Mouse (Mus musculus): ENCODE data around the gene Wdfy1.

Gene Wdfy1

GRCm38 (mm10) chr1:79760656-79761055 lies 15.3 kb downstream of the Wdfy1 start:
- DNase-seq, result peak; percentile 61

DNA sequence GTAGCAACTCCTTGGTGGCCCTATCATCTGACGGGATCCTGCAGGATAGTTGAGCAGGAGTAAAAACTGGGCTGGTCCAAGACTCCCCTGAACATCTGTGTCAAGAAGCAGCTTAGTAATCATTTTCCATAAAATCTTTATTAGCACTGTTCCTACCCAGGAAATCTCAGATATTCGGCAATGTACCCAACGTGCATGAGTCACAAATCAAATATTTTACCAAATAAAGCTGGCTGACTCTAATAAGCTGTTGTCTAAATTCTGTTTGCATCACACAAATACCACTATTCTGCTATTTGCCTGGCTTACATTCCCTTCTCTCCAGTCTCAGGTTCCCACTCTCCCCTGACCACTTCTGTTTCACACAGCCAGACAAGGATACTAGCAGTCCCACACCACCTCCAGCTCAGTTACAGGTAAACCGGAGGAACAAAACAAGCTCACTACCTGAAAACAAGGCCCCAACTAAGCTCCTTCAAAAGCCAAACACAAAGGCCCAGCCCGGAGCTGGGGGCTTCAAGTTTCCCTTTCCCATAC lies 16.4 kb downstream of the Wdfy1 start:
- no peak for DNase-seq

GRCm38 (mm10) chr1:79759006-79759405 lies 16.9 kb downstream of the Wdfy1 start:
- no peak for DNase-seq

- no peak for DNase-seq
These were observed 18.3 kb downstream of the Wdfy1 start for GRCm38 (mm10) chr1:79757597-79757996.

GRCm38 (mm10) chr1:79757161-79757560 lies 18.8 kb downstream of the Wdfy1 start:
- no peak for DNase-seq

GRCm38 (mm10) chr1:79756417-79756816 lies 19.5 kb downstream of the Wdfy1 start:
- DNase-seq, result no peak

- DNase-seq, result no peak
These were observed 20.6 kb downstream of the Wdfy1 start for GRCm38 (mm10) chr1:79755376-79755775.

DNA sequence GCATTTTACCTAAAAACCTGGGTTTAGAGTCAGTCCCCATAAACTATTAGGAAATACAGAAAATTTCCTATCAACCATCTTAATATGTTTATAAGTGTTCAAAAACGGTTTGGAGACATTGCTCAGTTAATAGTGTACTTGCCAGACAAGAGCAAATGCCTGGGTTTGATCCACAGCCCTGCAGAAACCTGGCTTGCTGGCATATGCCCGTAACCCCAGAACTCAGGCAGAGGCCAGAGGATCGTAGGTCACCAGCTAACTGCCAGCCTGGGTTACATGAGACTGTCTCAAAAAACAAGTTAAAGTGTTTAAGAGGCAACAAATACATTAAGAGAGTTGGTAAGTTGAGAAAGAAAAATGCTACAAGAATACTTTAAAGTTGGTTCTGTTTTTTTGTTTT lies 21.0 kb downstream of the Wdfy1 start:
- no peak for DNase-seq

- DNase-seq, result no peak
These were observed 22.5 kb downstream of the Wdfy1 start for GRCm38 (mm10) chr1:79753456-79753855.

DNA sequence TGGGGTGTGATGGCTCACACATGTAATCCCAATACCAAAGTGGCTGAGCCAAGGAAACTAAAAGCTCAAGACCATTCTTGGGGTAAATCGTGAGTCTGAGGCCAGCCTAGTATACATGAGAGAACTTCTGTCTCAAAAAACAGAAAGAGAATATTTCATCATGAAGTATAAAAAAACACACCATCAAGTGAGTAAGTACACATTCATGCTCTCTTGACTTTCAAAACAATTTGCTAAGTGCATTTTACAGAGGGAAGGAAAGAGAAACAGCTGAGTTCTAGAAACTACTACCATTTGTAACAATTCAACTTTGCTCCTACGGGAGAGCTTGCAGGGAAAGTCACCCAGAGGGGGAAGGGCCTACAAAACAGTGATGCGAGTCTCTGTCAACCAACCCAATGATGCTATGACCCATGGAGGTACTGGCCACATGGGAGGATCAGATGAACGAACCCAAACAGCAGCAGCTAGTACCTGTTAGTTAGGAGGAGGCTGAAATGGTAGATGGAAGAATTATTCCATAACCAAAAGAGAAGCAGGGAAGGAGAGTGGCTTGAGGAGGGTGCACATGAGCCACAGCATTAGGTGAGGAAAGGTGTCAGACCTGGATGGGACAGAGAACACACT lies 23.1 kb downstream of the Wdfy1 start:
- DNase-seq, result no peak

GRCm38 (mm10) chr1:79752015-79752695 lies 23.8 kb downstream of the Wdfy1 start:
- DNase-seq, result no peak

DNA sequence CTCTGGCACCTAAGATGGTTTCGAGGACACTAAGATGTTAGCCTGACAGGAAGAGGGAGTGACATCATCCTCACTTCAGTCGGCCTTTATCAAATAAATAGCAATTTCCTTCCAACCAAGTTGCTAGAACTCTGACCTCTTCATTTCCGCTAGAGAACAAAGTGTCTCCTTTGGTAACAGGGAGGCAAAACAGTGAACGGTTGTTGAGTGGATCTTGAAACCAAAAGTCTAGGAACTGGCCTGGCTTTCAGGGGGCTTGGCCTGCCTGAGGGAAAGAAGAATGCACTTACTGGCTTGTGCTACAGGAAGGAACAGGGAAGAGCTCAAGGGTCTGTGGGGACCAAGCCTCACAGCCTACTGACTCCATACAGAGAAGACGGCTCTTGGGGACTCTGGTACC lies 24.8 kb downstream of the Wdfy1 start:
- DNase-seq, result no peak

DNA sequence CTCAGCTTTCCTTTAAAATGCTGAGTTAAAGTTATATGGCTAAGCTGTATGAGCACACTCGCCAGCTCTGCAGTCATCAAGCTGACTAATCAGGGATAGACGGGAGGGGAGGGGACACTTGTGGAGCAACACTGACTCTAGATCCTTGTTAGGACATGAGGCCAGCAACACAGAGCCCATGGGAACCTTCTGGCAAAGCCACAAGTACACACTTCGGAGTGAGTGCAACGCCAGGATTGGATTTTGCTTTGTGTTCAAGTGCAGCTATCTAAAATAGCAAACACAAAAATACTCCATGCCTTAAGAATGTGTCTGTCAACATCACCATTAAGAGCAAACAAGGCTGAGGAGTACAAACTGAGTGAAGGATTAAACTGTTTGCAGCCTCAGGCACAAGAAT lies 29.9 kb downstream of the Wdfy1 start:
- DNase-seq, result no peak

GRCm38 (mm10) chr1:79743385-79743784 lies 32.6 kb downstream of the Wdfy1 start:
- no peak for DNase-seq

- DNase-seq, result no peak
These were observed 33.0 kb downstream of the Wdfy1 start for GRCm38 (mm10) chr1:79742949-79743348.

DNA sequence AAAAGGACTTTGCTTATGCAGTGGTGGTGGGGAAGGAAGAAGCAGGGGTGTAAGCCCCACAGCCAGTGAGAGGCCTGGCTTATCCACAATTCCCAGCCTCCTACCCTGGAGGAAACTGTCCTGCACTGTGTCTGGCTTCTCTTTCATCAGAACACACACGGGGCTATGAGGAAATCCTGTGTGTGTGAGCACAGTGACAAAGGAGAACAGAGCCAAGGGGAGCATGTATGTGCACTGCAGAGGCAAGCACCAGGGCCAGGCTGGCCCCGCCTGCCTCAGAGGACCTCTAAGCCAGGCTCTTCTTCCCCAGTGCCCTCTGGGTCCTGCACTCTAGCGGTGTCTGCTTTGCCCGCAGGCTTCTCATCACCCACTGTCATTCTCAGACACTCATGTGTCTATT lies 34.9 kb downstream of the Wdfy1 start:
- no peak for DNase-seq

GRCm38 (mm10) chr1:79739726-79740125 lies 36.2 kb downstream of the Wdfy1 start:
- no peak for DNase-seq

DNA sequence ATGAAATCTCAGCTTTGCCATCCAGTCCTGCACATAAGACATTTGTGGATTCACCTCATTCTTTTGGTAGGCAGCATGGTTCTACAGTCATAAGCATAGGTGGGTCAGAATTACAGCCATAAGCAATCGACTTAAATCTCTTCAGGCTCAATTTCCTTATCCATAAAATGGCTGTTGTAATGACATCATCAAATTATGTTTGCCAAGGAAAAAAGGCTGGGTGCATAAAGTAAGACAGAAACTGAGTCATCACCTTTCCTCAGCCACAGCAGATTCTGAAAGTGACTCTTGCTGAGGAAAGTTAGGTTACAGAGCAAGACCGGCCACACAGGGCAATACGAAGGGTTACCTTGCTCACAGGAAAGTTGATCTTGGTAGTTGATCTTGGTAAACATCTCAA lies 39.5 kb downstream of the Wdfy1 start:
- DNase-seq, result no peak

DNA sequence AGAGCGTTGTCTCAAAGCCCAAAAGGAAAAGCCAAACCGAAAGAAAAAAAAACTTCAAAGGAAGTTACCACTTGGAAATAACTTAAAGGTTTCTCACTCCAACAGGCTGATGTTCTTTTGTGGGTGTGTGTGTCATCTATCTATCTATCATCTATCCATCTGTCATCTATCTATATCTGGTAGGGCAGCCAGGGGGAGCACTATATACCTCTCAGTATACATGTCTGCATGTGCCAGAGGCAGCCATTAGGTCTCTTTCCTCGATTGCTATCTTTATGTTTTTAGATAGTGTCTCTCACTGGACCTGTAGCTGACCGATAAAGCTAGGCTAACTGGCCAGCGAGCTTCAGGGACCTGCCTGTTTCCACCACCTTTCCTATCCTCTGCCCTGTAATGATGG lies 41.1 kb downstream of the Wdfy1 start:
- DNase-seq, result no peak

- no peak for DNase-seq
These were observed 61.6 kb downstream of the Wdfy1 start for GRCm38 (mm10) chr1:79714152-79714923.

GRCm38 (mm10) chr1:79713081-79713480 lies 62.9 kb downstream of the Wdfy1 start:
- no peak for DNase-seq

DNA sequence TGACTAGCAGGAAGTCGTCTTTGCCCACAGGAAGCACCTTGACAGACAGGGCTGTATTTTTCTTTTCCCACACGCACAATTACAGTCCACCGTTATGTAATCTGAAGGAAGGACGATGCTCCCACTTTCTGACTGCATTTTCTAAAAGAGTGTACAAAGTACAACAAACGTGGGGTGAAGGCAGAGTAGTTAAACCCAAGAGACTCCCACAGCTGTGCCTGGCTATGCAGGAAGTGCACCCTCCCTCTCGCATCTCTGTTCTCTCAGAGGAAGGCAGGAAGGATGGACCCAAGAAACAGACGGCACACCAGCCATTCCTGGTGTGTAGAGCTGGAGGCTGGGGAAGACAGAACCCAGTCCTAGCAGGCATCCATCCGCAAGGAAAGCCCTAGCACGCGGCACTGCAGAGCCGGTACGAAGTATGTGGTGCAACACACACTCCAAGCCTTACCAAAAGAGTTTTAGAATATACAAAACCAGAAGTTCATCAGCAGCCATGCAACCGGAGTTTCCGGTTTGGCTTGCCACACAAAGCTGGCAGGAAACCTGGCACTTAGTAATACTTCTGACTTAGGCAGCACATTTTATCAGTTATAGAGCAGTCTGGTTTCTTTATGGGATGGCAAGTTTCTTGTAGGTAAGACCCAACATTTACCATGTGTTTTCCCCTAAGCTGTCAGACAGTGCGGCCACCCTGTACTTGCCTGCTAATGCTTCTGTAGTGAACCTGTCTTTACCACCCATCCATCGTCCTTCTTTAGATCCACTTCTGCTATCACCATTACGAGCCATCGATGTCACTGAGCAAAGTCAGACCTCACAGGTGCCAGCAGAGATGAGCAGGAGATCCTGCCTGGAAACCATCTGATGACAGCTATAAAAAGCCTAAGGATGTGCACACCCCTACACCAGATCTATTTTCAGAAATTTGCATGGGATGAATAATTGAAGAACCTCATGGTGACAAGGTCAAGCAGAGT lies 64.5 kb downstream of the Wdfy1 start:
- DNase-seq, result no peak

- DNase-seq, result no peak
These were observed 65.3 kb downstream of the Wdfy1 start for GRCm38 (mm10) chr1:79710678-79711077.
